Mouse (Mus musculus) lung, postnatal 0 days (tissue): ENCODE data around the gene Zfp382. TPM values are rescaled to one million over a fixed set of nuclear protein-coding genes. Genes with fewer than 3 reads are reported as not detected.
"Not testable (repeated sequence)": the region's sequence is repeated elsewhere in the genome, so short reads cannot be mapped to it uniquely, and the experiment has no call there.

Source experiments
- ATAC-seq: fragments of 200-750 bp; cut with Nextera tagmentation; 2 replicates; pipeline ENCODE4 v1.8.0; 2017; ENCODE audit warnings: moderate library complexity
- DNase-seq: peaks from one replicate; pipeline ENCODE4 v3.0.0-alpha.2; 2016; ENCODE audit warnings: low spot score
- H3K27ac ChIP-seq: fragments of 300-500 bp; sonication (generic); 2 replicates; pipeline ENCODE4 v1.5.1; 2014; ENCODE audit warnings: antibody characterized with exemption, mild to moderate bottlenecking, low read length, mixed read lengths
- H3K27me3 ChIP-seq: fragments of 300-500 bp; sonication (generic); replicated peaks from 2 replicates; pipeline ENCODE4 v1.6.1; 2014; ENCODE audit warnings: low read length, mixed read lengths; ENCODE audit not compliant: insufficient read depth
- H3K36me3 ChIP-seq: fragments of 300-500 bp; sonication (generic); 2 replicates; pipeline ENCODE4 v1.6.1; 2014; ENCODE audit warnings: low read length, mixed read lengths; ENCODE audit not compliant: insufficient read depth
- H3K4me1 ChIP-seq: fragments of 300-500 bp; sonication (generic); 2 replicates; pipeline ENCODE4 v1.6.1; 2014; ENCODE audit warnings: antibody characterized with exemption, low read depth, low read length, mixed read lengths; ENCODE audit not compliant: insufficient read depth
- H3K4me2 ChIP-seq: fragments of 300-500 bp; sonication (generic); replicated peaks from 2 replicates; pipeline ENCODE4 v1.6.1; 2014; ENCODE audit warnings: low read depth, mild to moderate bottlenecking, low read length, moderate library complexity, mixed read lengths
- H3K4me3 ChIP-seq: fragments of 300-500 bp; sonication (generic); 2 replicates; pipeline ENCODE4 v1.5.1; 2014; ENCODE audit warnings: low read depth, low read length
- H3K9ac ChIP-seq: fragments of 300-500 bp; sonication (generic); replicated peaks from 2 replicates; pipeline ENCODE4 v1.6.1; 2014; ENCODE audit warnings: low read depth, mild to moderate bottlenecking
- H3K9me3 ChIP-seq: fragments of 300-500 bp; sonication (generic); 2 replicates; pipeline ENCODE4 v1.6.1; 2016; ENCODE audit warnings: low read length, mixed read lengths
- CTCF ChIP-seq: IDR thresholded peaks from 2 replicates; pipeline ENCODE4 v1.5.1; 2016; ENCODE audit warnings: antibody characterized with exemption, mild to moderate bottlenecking
- EP300 ChIP-seq: IDR thresholded peaks from 2 replicates; pipeline ENCODE4 v1.6.1; 2016; ENCODE audit warnings: antibody characterized with exemption, mild to moderate bottlenecking, control low read depth
- WGBS: fragments of 180-500 bp; shearing (Covaris S2); extraction: QIAGEN DNeasy Blood & Tissue Kit; methylation state at CpG from one replicate; pipeline ENCODE4 v1.1.7; 2014; 5-methylcytosine and 5-hydroxymethylcytosine counted together
- polyA plus RNA-seq: library from polyadenylated mRNA; unstranded; fragments of >200 nt; fragmentation: Nextera tagmentation; extraction: Ambion mirVana; gene quantifications from 2 replicates; pipeline ENCODE4 v1.2.1, GENCODE M21; 2015

Zfp382 gene
- polyA plus RNA-seq, 1 experiment from 2014 or later = 3.7 TPM

DNA sequence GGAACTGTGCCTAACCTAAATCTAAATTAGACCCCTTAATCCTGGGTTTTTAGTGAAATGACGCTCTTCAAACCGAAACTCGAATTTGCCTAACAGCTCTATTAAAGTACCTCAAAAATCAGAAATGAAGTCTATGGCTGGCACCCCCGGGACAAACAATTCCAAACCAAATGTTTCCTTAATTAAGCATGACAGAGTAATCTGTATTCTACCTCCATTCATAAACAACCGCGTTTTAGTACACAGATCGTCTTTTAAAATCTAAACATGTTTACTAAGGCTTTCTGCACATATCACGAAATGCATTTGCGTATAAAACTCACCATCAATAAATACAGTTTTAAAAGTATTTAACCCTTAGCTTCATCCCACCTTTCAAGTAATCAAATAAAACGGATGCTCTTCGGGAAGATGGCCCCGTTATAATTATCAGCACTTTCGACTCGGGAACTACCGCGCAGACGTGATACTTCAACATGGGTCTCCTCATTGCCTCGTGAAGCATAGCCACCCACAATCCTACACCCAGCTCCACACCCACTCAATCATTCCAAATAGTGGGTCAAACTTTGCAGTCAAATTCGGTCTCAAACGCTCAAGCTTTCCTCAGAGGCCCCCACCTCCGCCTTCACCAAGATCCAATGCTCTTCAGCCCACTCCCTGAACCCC is 47.3 kb downstream of the Zfp382 start:
- ATAC-seq = no peak
- H3K9me3 ChIP-seq = 0 out of 2 replicates have a peak, but pooled peaks cover under 1% of the 10 kb centered on the region
- TF ChIP-seq CTCF = no peak
- no peak for TF ChIP-seq EP300

GRCm38 (mm10) chr7:30169583-30170282 is 48.0 kb downstream of the Zfp382 start, which contains the start of gene Zfp146:
TSS of gene Zfp146 (minus strand) at chr7:30169750.
- H3K4me1 ChIP-seq = peaks cover 3% of the 10 kb centered on the region; the same call in 1 of the 2 replicates
- H3K9ac ChIP-seq = peak within 1 kb of the TSS; percentile 72
- DNase-seq = peak; percentile 98
- H3K27ac ChIP-seq = peak within 1 kb of the TSS; percentile 84
- ATAC-seq = peak; percentile 99
- peak within 1 kb of the TSS; percentile 66 for H3K4me2 ChIP-seq
- no peaks in the 10 kb centered on the region for H3K27me3 ChIP-seq
- no peak for TF ChIP-seq CTCF
- 0 out of 2 replicates have a peak, but pooled peaks have one; percentile 36 for TF ChIP-seq EP300
- under 1% methylated on average over 36 of the region's 36 CpGs for WGBS
- H3K4me3 ChIP-seq = peak within 1 kb of the TSS; percentile 76
- H3K9me3 ChIP-seq = no peaks in the 10 kb centered on the region
- H3K36me3 ChIP-seq = no peaks in the 10 kb centered on the region

More for the DNA sequence above, 47.3 kb downstream of the Zfp382 start:
- H3K4me3 ChIP-seq = peak overlapping the region; percentile 76
- no peaks in the 10 kb centered on the region for H3K36me3 ChIP-seq
- H3K4me1 ChIP-seq = peaks cover 3% of the 10 kb centered on the region; the same call in 1 of the 2 replicates
- peak overlapping the region; percentile 84 for H3K27ac ChIP-seq
- peak overlapping the region; percentile 66 for H3K4me2 ChIP-seq
- H3K27me3 ChIP-seq = no peaks in the 10 kb centered on the region
- no peak for DNase-seq
- WGBS = 2% methylated on average over 21 of the region's 21 CpGs
- peak overlapping the region; percentile 72 for H3K9ac ChIP-seq

DNA sequence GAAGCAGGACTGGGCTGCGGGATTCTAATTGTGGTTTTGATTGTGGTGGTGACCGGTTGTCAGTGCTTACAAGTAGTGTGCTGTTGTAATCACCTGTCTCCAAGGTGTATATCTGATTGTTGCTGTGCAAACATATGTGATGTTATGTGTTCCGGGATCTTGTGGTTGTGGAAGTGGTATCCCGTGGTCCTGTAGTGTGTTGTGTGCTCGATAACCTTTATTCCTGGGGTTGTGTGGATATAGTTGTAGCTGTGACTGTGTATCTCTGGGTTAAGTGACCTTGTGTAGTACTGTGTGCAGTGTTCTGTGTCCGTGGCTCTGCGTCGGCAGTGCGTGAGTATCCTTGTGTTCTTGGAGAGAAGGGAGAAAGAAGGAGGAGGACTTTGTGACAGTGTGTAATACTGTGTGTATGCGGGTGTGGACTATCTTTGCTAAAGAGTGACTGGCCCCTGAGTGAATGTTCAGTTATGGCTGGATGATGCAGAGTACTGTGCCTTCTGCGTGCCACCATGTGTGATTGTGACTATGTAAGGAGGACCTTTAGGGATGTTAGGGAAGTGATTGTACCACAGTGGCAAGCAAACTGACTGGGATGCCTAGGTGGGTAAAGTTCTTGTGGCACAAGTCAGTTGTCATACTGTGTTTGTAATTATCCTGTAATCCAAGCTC is 48.7 kb downstream of the Zfp382 start:
- peaks cover 3% of the 10 kb centered on the region; the same call in 1 of the 2 replicates for H3K4me1 ChIP-seq
- no peaks in the 10 kb centered on the region for H3K9me3 ChIP-seq
- TF ChIP-seq EP300 (no peak), CTCF (no peak)
- 0 out of 2 replicates have a peak overlapping the region, but pooled peaks have one; percentile 84 for H3K27ac ChIP-seq
- DNase-seq (no peak), ATAC-seq (peak; percentile 5)
- no peaks in the 10 kb centered on the region for H3K27me3 ChIP-seq
- no peaks in the 10 kb centered on the region for H3K36me3 ChIP-seq
- H3K4me2 ChIP-seq = peak overlapping the region; percentile 66
- peak overlapping the region; percentile 76 for H3K4me3 ChIP-seq
- H3K9ac ChIP-seq = peak overlapping the region; percentile 72
- WGBS = 17% methylated on average over 11 of the region's 11 CpGs

DNA sequence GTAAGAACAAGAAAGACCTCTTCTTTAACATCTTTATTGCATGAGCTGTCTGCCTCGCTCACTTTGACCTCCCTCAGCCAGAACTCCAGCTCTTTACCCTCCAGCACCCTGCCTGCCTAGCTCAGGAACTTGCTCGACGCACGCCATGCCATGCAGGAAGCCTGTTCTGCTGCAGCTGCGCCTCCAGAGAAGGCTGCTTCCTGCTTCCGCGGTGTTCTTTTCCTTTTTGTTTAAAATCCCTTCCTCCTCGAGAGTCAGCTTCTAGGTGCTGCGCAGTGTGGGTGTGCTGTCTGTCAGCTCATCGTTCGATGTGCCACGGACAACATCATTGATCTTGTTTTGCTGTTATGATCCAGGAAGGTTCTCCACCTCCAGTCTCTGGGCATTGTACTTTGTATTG is 54.7 kb downstream of the Zfp382 start:
- Histone ChIP-seq H3K9ac (no peak overlapping the region), H3K27me3 (no peaks in the 10 kb centered on the region), H3K9me3 (no peaks in the 10 kb centered on the region), H3K27ac (no peak overlapping the region), H3K4me2 (no peak overlapping the region), H3K36me3 (peaks cover 6% of the 10 kb centered on the region; the same call in 1 of the 2 replicates), H3K4me1 (no peaks in the 10 kb centered on the region), H3K4me3 (no peak overlapping the region)
- ATAC-seq (no peak), DNase-seq (no peak)
- TF ChIP-seq CTCF = no peak
- TF ChIP-seq EP300 = no peak
- 61% methylated on average over 12 of the region's 12 CpGs for WGBS

- 70% methylated on average over 11 of the region's 11 CpGs for WGBS
- no peak overlapping the region for H3K4me3 ChIP-seq
- no peak overlapping the region for H3K27ac ChIP-seq
- DNase-seq (no peak), ATAC-seq (no peak)
- no peak overlapping the region for H3K9ac ChIP-seq
- no peaks in the 10 kb centered on the region for H3K27me3 ChIP-seq
- no peak overlapping the region for H3K4me2 ChIP-seq
- TF ChIP-seq EP300 (no peak), CTCF (no peak)
- H3K9me3 ChIP-seq = no peaks in the 10 kb centered on the region
- H3K4me1 ChIP-seq = no peaks in the 10 kb centered on the region
- peaks cover 6% of the 10 kb centered on the region; the same call in 1 of the 2 replicates for H3K36me3 ChIP-seq
Measured at GRCm38 (mm10) chr7:30178256-30178655, 56.5 kb downstream of the Zfp382 start.

DNA sequence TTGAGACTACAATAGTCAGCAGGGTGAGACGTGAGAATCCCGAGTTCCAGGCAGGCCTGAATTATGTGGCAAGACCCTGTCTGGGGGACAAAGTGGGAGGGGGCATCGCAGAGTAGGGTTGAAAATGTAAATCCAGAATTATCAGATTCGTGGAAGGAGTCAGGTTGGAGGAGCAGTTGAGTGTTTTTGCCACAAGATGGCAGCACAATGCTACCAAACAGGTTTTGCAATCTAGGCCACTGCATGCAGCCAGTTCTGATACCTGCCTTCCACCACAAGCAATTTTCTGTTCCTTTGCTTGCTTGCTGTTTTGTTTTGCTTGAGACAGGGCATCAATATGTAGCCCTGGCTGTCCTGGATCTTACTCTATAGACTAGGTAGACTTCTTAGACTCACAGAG is 59.6 kb downstream of the Zfp382 start:
- Histone ChIP-seq H3K9ac (no peak overlapping the region), H3K9me3 (no peaks in the 10 kb centered on the region), H3K27me3 (no peaks in the 10 kb centered on the region), H3K27ac (no peak overlapping the region), H3K36me3 (peaks cover 6% of the 10 kb centered on the region; the same call in 1 of the 2 replicates), H3K4me3 (no peak overlapping the region), H3K4me2 (no peak overlapping the region), H3K4me1 (no peaks in the 10 kb centered on the region; the same call in 1 of the 2 replicates)
- peak; percentile 94 for TF ChIP-seq CTCF
- TF ChIP-seq EP300 = no peak
- ATAC-seq (peak; percentile 29; the same call in 1 of the 2 replicates), DNase-seq (peak; percentile 87)
- 5% methylated on average over 4 of the region's 4 CpGs for WGBS

- not testable (repeated sequence) for H3K27me3 ChIP-seq, H3K4me3 ChIP-seq, DNase-seq, H3K9ac ChIP-seq, H3K4me1 ChIP-seq, H3K9me3 ChIP-seq, ATAC-seq, H3K4me2 ChIP-seq, H3K36me3 ChIP-seq, H3K27ac ChIP-seq
- 95% methylated on average over 10 of the region's 10 CpGs for WGBS
Measured at GRCm38 (mm10) chr7:30181929-30182328, 60.2 kb downstream of the Zfp382 start.

DNA sequence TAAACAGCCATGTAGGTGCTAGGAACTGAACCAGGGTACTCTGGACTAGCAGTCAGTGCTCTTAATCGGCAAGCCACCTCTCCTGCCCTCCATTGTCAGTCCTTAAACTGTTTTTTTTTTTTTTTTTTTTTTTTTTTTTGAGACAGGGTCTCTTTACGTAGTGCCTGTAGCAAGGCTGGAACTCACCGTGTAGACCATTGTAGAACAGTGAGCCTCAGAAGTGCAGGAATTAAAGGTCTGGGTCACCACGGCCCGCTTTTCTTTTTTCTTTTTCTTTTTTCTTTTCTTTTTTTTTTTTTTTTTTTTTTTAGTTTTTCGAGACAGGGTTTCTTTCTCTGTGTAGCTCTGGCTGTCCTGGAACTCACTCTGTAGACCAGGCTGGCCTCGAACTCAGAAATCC is 61.4 kb downstream of the Zfp382 start:
- not testable (repeated sequence) for H3K4me2 ChIP-seq, ATAC-seq, DNase-seq, H3K4me1 ChIP-seq, H3K9ac ChIP-seq, H3K27me3 ChIP-seq, H3K9me3 ChIP-seq, H3K4me3 ChIP-seq, H3K27ac ChIP-seq
- WGBS = 71% methylated on average over 6 of the region's 7 CpGs
- H3K36me3 ChIP-seq = peaks cover 17% of the 10 kb centered on the region
